Mouse (Mus musculus): ENCODE data around the gene Cbfa2t3. TPM values are rescaled to one million over a fixed set of nuclear protein-coding genes. Genes with fewer than 3 reads are reported as not detected.

Gene Cbfa2t3
- polyA plus RNA-seq, 2 experiments from 2014 or later, result 0.08 to 0.28 TPM

GRCm38 (mm10) chr8:122717869-122718509, 19.1 kb upstream of the Cbfa2t3 start:
- no peak for ATAC-seq

GRCm38 (mm10) chr8:122716566-122716965, 17.7 kb upstream of the Cbfa2t3 start:
- ATAC-seq, result no peak

- no peak for ATAC-seq
Measured at GRCm38 (mm10) chr8:122713157-122713518, 14.2 kb upstream of the Cbfa2t3 start.

- ATAC-seq, result no peak
Measured at GRCm38 (mm10) chr8:122712411-122713156, 13.7 kb upstream of the Cbfa2t3 start.

GRCm38 (mm10) chr8:122711891-122712365, 13.0 kb upstream of the Cbfa2t3 start:
- no peak for ATAC-seq

GRCm38 (mm10) chr8:122711480-122711879, 12.6 kb upstream of the Cbfa2t3 start:
- no peak for ATAC-seq

GRCm38 (mm10) chr8:122709340-122710111, 10.6 kb upstream of the Cbfa2t3 start:
- ATAC-seq, result no peak

GRCm38 (mm10) chr8:122707184-122707583, 8.3 kb upstream of the Cbfa2t3 start:
- no peak for ATAC-seq

GRCm38 (mm10) chr8:122705901-122706561, 7.1 kb upstream of the Cbfa2t3 start:
- no peak for ATAC-seq

GRCm38 (mm10) chr8:122704612-122705011, 5.7 kb upstream of the Cbfa2t3 start:
- peak; percentile 21 for ATAC-seq

GRCm38 (mm10) chr8:122702957-122703356, 4.0 kb upstream of the Cbfa2t3 start:
- ATAC-seq, result no peak

GRCm38 (mm10) chr8:122702301-122702941, 3.5 kb upstream of the Cbfa2t3 start:
- peak; percentile 59 for ATAC-seq

GRCm38 (mm10) chr8:122701441-122702185, 2.7 kb upstream of the Cbfa2t3 start:
- ATAC-seq, result peak; percentile 60

GRCm38 (mm10) chr8:122700628-122701027, 1.7 kb upstream of the Cbfa2t3 start:
- no peak for ATAC-seq

- no peak for ATAC-seq
Measured at GRCm38 (mm10) chr8:122698254-122698768, 598 bp downstream of the Cbfa2t3 start.

GRCm38 (mm10) chr8:122697586-122697985, 1.3 kb downstream of the Cbfa2t3 start:
- no peak for ATAC-seq

- ATAC-seq, result no peak
Measured at GRCm38 (mm10) chr8:122697181-122697581, 1.7 kb downstream of the Cbfa2t3 start.

- ATAC-seq, result no peak
Measured at GRCm38 (mm10) chr8:122695438-122696042, 3.4 kb downstream of the Cbfa2t3 start.

GRCm38 (mm10) chr8:122692152-122692551, 6.8 kb downstream of the Cbfa2t3 start:
- ATAC-seq, result no peak

- no peak for ATAC-seq
Measured at GRCm38 (mm10) chr8:122691018-122691417, 7.9 kb downstream of the Cbfa2t3 start.

GRCm38 (mm10) chr8:122689315-122689714, 9.6 kb downstream of the Cbfa2t3 start:
- no peak for ATAC-seq

All from activated CD4-positive, CD25-positive, alpha-beta regulatory T cell, adult 4 months (primary cell).